Mouse (Mus musculus): ENCODE results near the gene Kcng4. TPM values are rescaled to one million over a fixed set of nuclear protein-coding genes. Genes with fewer than 3 reads are reported as not detected.
A peak's percentile ranks its signal among the peaks of the same experiment; 100 is the strongest.

Gene Kcng4
- polyA plus RNA-seq, 1 experiment: 0.82 TPM

GRCm38 (mm10) chr8:119603771-119604170 lies 31.7 kb downstream of the Kcng4 start:
- Histone ChIP-seq H3K27ac (ENCODE audit: insufficient read depth, low read depth, low read length) (no peak overlapping the region), H3K36me3 (ENCODE audit: control insufficient read depth, insufficient read depth, low read length) (peaks cover 35% of the 10 kb centered on the region), H3K27me3 (ENCODE audit: control insufficient read depth, insufficient read depth, low read length) (no peaks in the 10 kb centered on the region), H3K4me3 (ENCODE audit: low read depth, low read length) (0 out of 2 replicates have a peak overlapping the region, but pooled peaks have one; percentile 77), H3K4me1 (ENCODE audit: control insufficient read depth, insufficient read depth, insufficient read length, low read length) (peaks cover 9% of the 10 kb centered on the region)
- 89% methylated on average over 4 of the region's 4 CpGs for WGBS
- no peak for TF ChIP-seq POLR2A (IDR thresholded peaks at IDR 0.05; ENCODE audit: low read depth, low read length)
- TF ChIP-seq CTCF (IDR thresholded peaks at IDR 0.05; ENCODE audit: extremely low read depth, insufficient read length, insufficient replicate concordance, low read depth, low read length): no peak

GRCm38 (mm10) chr8:119591456-119591855 lies 44.0 kb downstream of the Kcng4 start:
- Histone ChIP-seq H3K4me3 (ENCODE audit: low read depth, low read length) (no peak overlapping the region; the same call in 1 of the 2 replicates), H3K27ac (ENCODE audit: insufficient read depth, low read depth, low read length) (peak overlapping the region; percentile 91), H3K27me3 (ENCODE audit: control insufficient read depth, insufficient read depth, low read length) (no peaks in the 10 kb centered on the region), H3K36me3 (ENCODE audit: control insufficient read depth, insufficient read depth, low read length) (no peaks in the 10 kb centered on the region), H3K4me1 (ENCODE audit: control insufficient read depth, insufficient read depth, insufficient read length, low read length) (peaks cover 53% of the 10 kb centered on the region)
- no peak for TF ChIP-seq CTCF (IDR thresholded peaks at IDR 0.05; ENCODE audit: extremely low read depth, insufficient read length, insufficient replicate concordance, low read depth, low read length)
- WGBS: 56% methylated on average over 7 of the region's 7 CpGs

- TF ChIP-seq POLR2A (IDR thresholded peaks at IDR 0.05; ENCODE audit: low read depth, low read length) (no peak), CTCF (IDR thresholded peaks at IDR 0.05; ENCODE audit: extremely low read depth, insufficient read length, insufficient replicate concordance, low read depth, low read length) (no peak)
- no peaks in the 10 kb centered on the region for H3K27me3 ChIP-seq (ENCODE audit: control insufficient read depth, insufficient read depth, low read length)
- WGBS: 28% methylated on average over 14 of the region's 14 CpGs
- H3K4me3 ChIP-seq (ENCODE audit: low read depth, low read length): peak overlapping the region; percentile 10; the same call in 1 of the 2 replicates
- peaks cover 41% of the 10 kb centered on the region for H3K4me1 ChIP-seq (ENCODE audit: control insufficient read depth, insufficient read depth, insufficient read length, low read length)
- H3K27ac ChIP-seq (ENCODE audit: insufficient read depth, low read depth, low read length): peak overlapping the region; percentile 91
- H3K36me3 ChIP-seq (ENCODE audit: control insufficient read depth, insufficient read depth, low read length): no peaks in the 10 kb centered on the region
These were observed 45.1 kb downstream of the Kcng4 start for GRCm38 (mm10) chr8:119590348-119590747.

DNA sequence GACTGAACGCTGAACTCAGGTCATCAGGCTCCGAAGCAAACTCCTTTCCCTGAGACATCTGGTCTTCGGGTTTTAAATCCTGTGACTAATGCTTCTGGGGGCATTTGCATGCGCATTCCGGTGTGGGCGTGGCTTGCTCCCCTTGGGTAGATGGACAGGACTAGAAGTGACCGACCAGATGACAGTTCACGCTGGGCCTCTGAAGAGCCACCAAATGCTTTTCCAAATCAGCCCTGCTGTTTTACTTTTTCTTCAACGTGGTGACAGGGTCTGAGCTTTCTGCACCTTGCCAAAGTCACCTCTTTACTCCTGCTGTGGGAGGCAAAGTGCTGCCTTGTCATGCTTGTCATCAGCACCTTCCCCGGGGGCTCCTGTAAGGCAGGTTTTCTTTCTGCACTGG lies 46.6 kb downstream of the Kcng4 start:
- no peak for TF ChIP-seq CTCF (IDR thresholded peaks at IDR 0.05; ENCODE audit: extremely low read depth, insufficient read length, insufficient replicate concordance, low read depth, low read length)
- TF ChIP-seq POLR2A (IDR thresholded peaks at IDR 0.05; ENCODE audit: low read depth, low read length): no peak
- Histone ChIP-seq H3K4me3 (ENCODE audit: low read depth, low read length) (no peak overlapping the region), H3K27ac (ENCODE audit: insufficient read depth, low read depth, low read length) (no peak overlapping the region), H3K36me3 (ENCODE audit: control insufficient read depth, insufficient read depth, low read length) (no peaks in the 10 kb centered on the region), H3K27me3 (ENCODE audit: control insufficient read depth, insufficient read depth, low read length) (no peaks in the 10 kb centered on the region), H3K4me1 (ENCODE audit: control insufficient read depth, insufficient read depth, insufficient read length, low read length) (peaks cover 27% of the 10 kb centered on the region)
- WGBS: 71% methylated on average over 10 of the region's 10 CpGs

DNA sequence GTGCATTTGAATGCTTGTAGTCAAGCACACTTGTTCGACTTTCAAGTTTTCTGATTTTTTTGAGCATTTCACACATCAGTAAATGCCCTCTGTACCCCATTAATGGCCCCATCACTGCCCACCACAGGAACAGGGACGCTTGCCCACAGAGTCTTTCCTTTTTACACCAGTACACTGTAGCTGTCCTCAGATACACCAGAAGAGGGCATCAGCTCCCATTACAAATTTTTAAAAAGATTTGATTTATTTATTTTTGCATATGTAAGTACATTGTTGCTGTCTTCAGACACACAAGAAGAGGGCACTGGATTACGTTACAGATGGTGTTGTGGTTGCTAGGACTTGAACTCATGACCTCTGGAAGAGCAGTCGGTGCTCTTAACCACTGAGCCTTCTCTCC lies 47.2 kb downstream of the Kcng4 start:
- Histone ChIP-seq H3K4me3 (ENCODE audit: low read depth, low read length) (no peak overlapping the region), H3K4me1 (ENCODE audit: control insufficient read depth, insufficient read depth, insufficient read length, low read length) (peaks cover 25% of the 10 kb centered on the region), H3K27ac (ENCODE audit: insufficient read depth, low read depth, low read length) (no peak overlapping the region), H3K36me3 (ENCODE audit: control insufficient read depth, insufficient read depth, low read length) (no peaks in the 10 kb centered on the region), H3K27me3 (ENCODE audit: control insufficient read depth, insufficient read depth, low read length) (no peaks in the 10 kb centered on the region)
- WGBS: 81% methylated on average over 4 of the region's 4 CpGs
- TF ChIP-seq CTCF (IDR thresholded peaks at IDR 0.05; ENCODE audit: extremely low read depth, insufficient read length, insufficient replicate concordance, low read depth, low read length) (no peak), POLR2A (IDR thresholded peaks at IDR 0.05; ENCODE audit: low read depth, low read length) (no peak)

DNA sequence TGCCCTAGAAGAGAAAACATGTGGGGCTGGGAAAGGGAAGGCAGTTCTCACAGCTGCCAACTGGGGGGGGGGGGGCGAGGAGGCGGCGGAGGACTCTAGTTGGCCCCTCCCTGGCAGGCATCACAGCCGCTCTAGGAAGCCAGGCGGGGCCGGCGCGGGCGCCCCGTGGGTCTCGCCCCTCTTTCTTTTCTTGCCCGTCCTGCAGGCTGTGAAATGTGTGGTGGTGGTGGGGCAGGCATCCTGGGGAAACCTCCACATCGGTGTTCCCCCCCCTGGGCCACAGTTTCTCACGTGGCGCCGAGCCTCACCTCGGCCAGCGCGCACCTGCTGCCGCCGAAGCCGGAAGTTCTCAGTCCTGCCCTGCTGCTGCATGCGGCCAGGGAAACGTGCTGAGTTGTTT lies 49.6 kb downstream of the Kcng4 start:
- WGBS: 16% methylated on average over 24 of the region's 24 CpGs
- H3K36me3 ChIP-seq (ENCODE audit: control insufficient read depth, insufficient read depth, low read length): no peaks in the 10 kb centered on the region
- no peaks in the 10 kb centered on the region for H3K27me3 ChIP-seq (ENCODE audit: control insufficient read depth, insufficient read depth, low read length)
- TF ChIP-seq CTCF (IDR thresholded peaks at IDR 0.05; ENCODE audit: extremely low read depth, insufficient read length, insufficient replicate concordance, low read depth, low read length) (no peak), POLR2A (IDR thresholded peaks at IDR 0.05; ENCODE audit: low read depth, low read length) (no peak)
- H3K4me3 ChIP-seq (ENCODE audit: low read depth, low read length): peak overlapping the region; percentile 64
- H3K4me1 ChIP-seq (ENCODE audit: control insufficient read depth, insufficient read depth, insufficient read length, low read length): peaks cover 12% of the 10 kb centered on the region; the same call in 1 of the 2 replicates
- peak overlapping the region; percentile 69 for H3K27ac ChIP-seq (ENCODE audit: insufficient read depth, low read depth, low read length)

- H3K27ac ChIP-seq (ENCODE audit: insufficient read depth, low read depth, low read length): peak overlapping the region; percentile 5; the same call in 1 of the 2 replicates
- no peaks in the 10 kb centered on the region for H3K27me3 ChIP-seq (ENCODE audit: control insufficient read depth, insufficient read depth, low read length)
- H3K36me3 ChIP-seq (ENCODE audit: control insufficient read depth, insufficient read depth, low read length): no peaks in the 10 kb centered on the region
- TF ChIP-seq POLR2A (IDR thresholded peaks at IDR 0.05; ENCODE audit: low read depth, low read length) (no peak), CTCF (IDR thresholded peaks at IDR 0.05; ENCODE audit: extremely low read depth, insufficient read length, insufficient replicate concordance, low read depth, low read length) (no peak)
- no peak overlapping the region for H3K4me3 ChIP-seq (ENCODE audit: low read depth, low read length)
- WGBS: 57% methylated on average over 5 of the region's 5 CpGs
- H3K4me1 ChIP-seq (ENCODE audit: control insufficient read depth, insufficient read depth, insufficient read length, low read length): peaks cover 21% of the 10 kb centered on the region
These were observed 54.9 kb downstream of the Kcng4 start for GRCm38 (mm10) chr8:119580441-119581161.

Measured in small intestine, adult 2 months (tissue).